Mouse (Mus musculus): ENCODE data around the gene Hsd3b7. TPM values are rescaled to one million over a fixed set of nuclear protein-coding genes. Genes with fewer than 3 reads are reported as not detected.
"Not testable (repeated sequence)": the region's sequence is repeated elsewhere in the genome, so short reads cannot be mapped to it uniquely, and the experiment has no call there.

The Hsd3b7 gene
- polyA plus RNA-seq, 1 experiment from 2014 or later = 8.3 TPM

- Histone ChIP-seq H3K4me1 (peaks cover 34% of the 10 kb centered on the region), H3K4me3 (peak overlapping the region; percentile 17), H3K9ac (replicated peaks) (0 out of 2 replicates have a peak overlapping the region, but pooled peaks have one; percentile 31), H3K9me3 (no peaks in the 10 kb centered on the region), H3K4me2 (replicated peaks) (peak overlapping the region; percentile 80), H3K27ac (replicated peaks) (peak overlapping the region; percentile 75), H3K36me3 (peaks cover 49% of the 10 kb centered on the region), H3K27me3 (no peaks in the 10 kb centered on the region)
- 40% methylated on average over 13 of the region's 13 CpGs for WGBS
- no peak; the same call in 1 of the 2 replicates for ATAC-seq (ENCODE audit: low FRiP score, low read depth)
Measured at GRCm38 (mm10) chr7:127768346-127768996, 31.9 kb upstream of the Hsd3b7 start.

GRCm38 (mm10) chr7:127768997-127769593, 31.3 kb upstream of the Hsd3b7 start:
- Histone ChIP-seq H3K27me3 (no peaks in the 10 kb centered on the region), H3K9me3 (no peaks in the 10 kb centered on the region), H3K4me3 (peak overlapping the region; percentile 48), H3K36me3 (peaks cover 44% of the 10 kb centered on the region), H3K4me1 (peaks cover 36% of the 10 kb centered on the region), H3K9ac (replicated peaks) (peak overlapping the region; percentile 67; the same call in 1 of the 2 replicates), H3K27ac (replicated peaks) (peak overlapping the region; percentile 75), H3K4me2 (replicated peaks) (peak overlapping the region; percentile 80)
- ATAC-seq (ENCODE audit: low FRiP score, low read depth) = peak; percentile 80
- 2% methylated on average over 16 of the region's 16 CpGs for WGBS

- H3K36me3 ChIP-seq = peaks cover 39% of the 10 kb centered on the region
- no peaks in the 10 kb centered on the region for H3K9me3 ChIP-seq
- H3K27ac ChIP-seq (replicated peaks) = peak within 1 kb of the TSS; percentile 75
- WGBS = under 1% methylated on average over 24 of the region's 24 CpGs
- no peaks in the 10 kb centered on the region for H3K27me3 ChIP-seq
- H3K4me1 ChIP-seq = peaks cover 36% of the 10 kb centered on the region
- peak; percentile 61 for ATAC-seq (ENCODE audit: low FRiP score, low read depth)
- peak within 1 kb of the TSS; percentile 48 for H3K4me3 ChIP-seq
- H3K4me2 ChIP-seq (replicated peaks) = peak within 1 kb of the TSS; percentile 80
- H3K9ac ChIP-seq (replicated peaks) = peak within 1 kb of the TSS; percentile 67
Measured at GRCm38 (mm10) chr7:127769651-127770038, 30.8 kb upstream of the Hsd3b7 start, which contains the start of gene Orai3. Gene Orai3, plus strand, starts transcription at chr7:127769815.

- H3K4me1 ChIP-seq = peaks cover 36% of the 10 kb centered on the region
- peak overlapping the region; percentile 80 for H3K4me2 ChIP-seq (replicated peaks)
- H3K36me3 ChIP-seq = peaks cover 33% of the 10 kb centered on the region
- WGBS = 4% methylated on average over 27 of the region's 27 CpGs
- peak overlapping the region; percentile 48 for H3K4me3 ChIP-seq
- peak; percentile 21 for ATAC-seq (ENCODE audit: low FRiP score, low read depth)
- H3K27ac ChIP-seq (replicated peaks) = peak overlapping the region; percentile 69
- no peaks in the 10 kb centered on the region for H3K27me3 ChIP-seq
- no peaks in the 10 kb centered on the region for H3K9me3 ChIP-seq
- peak overlapping the region; percentile 67 for H3K9ac ChIP-seq (replicated peaks)
Measured at GRCm38 (mm10) chr7:127770039-127770905, 30.1 kb upstream of the Hsd3b7 start.

GRCm38 (mm10) chr7:127771262-127771661, 29.1 kb upstream of the Hsd3b7 start:
- Histone ChIP-seq H3K4me1 (peaks cover 36% of the 10 kb centered on the region), H3K4me3 (no peak overlapping the region), H3K27ac (replicated peaks) (no peak overlapping the region), H3K27me3 (no peaks in the 10 kb centered on the region), H3K9me3 (no peaks in the 10 kb centered on the region), H3K36me3 (peaks cover 23% of the 10 kb centered on the region), H3K4me2 (replicated peaks) (no peak overlapping the region), H3K9ac (replicated peaks) (no peak overlapping the region)
- ATAC-seq (ENCODE audit: low FRiP score, low read depth) = no peak
- WGBS = 82% methylated on average over 5 of the region's 5 CpGs

- no peak overlapping the region for H3K9ac ChIP-seq (replicated peaks)
- H3K9me3 ChIP-seq = no peaks in the 10 kb centered on the region
- no peak for ATAC-seq (ENCODE audit: low FRiP score, low read depth)
- peaks cover 14% of the 10 kb centered on the region for H3K36me3 ChIP-seq
- 90% methylated on average over 3 of the region's 3 CpGs for WGBS
- no peak overlapping the region for H3K4me2 ChIP-seq (replicated peaks)
- H3K4me1 ChIP-seq = peaks cover 36% of the 10 kb centered on the region
- H3K4me3 ChIP-seq = no peak overlapping the region
- H3K27ac ChIP-seq (replicated peaks) = no peak overlapping the region
- H3K27me3 ChIP-seq = no peaks in the 10 kb centered on the region
Measured at GRCm38 (mm10) chr7:127772080-127772479, 28.3 kb upstream of the Hsd3b7 start.

- Histone ChIP-seq H3K4me1 (peaks cover 36% of the 10 kb centered on the region), H3K4me2 (replicated peaks) (no peak overlapping the region), H3K27me3 (no peaks in the 10 kb centered on the region), H3K36me3 (peaks cover 10% of the 10 kb centered on the region), H3K4me3 (no peak overlapping the region), H3K9me3 (no peaks in the 10 kb centered on the region), H3K9ac (replicated peaks) (no peak overlapping the region), H3K27ac (replicated peaks) (no peak overlapping the region)
- 84% methylated on average over 1 of the region's 1 CpGs for WGBS
- ATAC-seq (ENCODE audit: low FRiP score, low read depth) = no peak
Measured at GRCm38 (mm10) chr7:127772557-127772956, 27.8 kb upstream of the Hsd3b7 start.

GRCm38 (mm10) chr7:127773664-127774384, 26.6 kb upstream of the Hsd3b7 start:
- ATAC-seq (ENCODE audit: low FRiP score, low read depth) = no peak
- H3K36me3 ChIP-seq = peaks cover 5% of the 10 kb centered on the region; the same call in 1 of the 2 replicates
- 46% methylated on average over 9 of the region's 9 CpGs for WGBS
- no peak overlapping the region for H3K9ac ChIP-seq (replicated peaks)
- no peak overlapping the region for H3K27ac ChIP-seq (replicated peaks)
- no peak overlapping the region for H3K4me3 ChIP-seq
- H3K27me3 ChIP-seq = no peaks in the 10 kb centered on the region
- no peak overlapping the region for H3K4me2 ChIP-seq (replicated peaks)
- no peaks in the 10 kb centered on the region for H3K9me3 ChIP-seq
- peaks cover 39% of the 10 kb centered on the region for H3K4me1 ChIP-seq

GRCm38 (mm10) chr7:127775837-127776236, 24.6 kb upstream of the Hsd3b7 start:
- Histone ChIP-seq H3K4me1 (peaks cover 19% of the 10 kb centered on the region), H3K9ac (replicated peaks) (peak overlapping the region; percentile 95), H3K27ac (replicated peaks) (peak overlapping the region; percentile 97), H3K4me2 (replicated peaks) (peak overlapping the region; percentile 80), H3K4me3 (peak overlapping the region; percentile 99), H3K36me3 (peaks cover 25% of the 10 kb centered on the region)
- not testable (repeated sequence) for H3K27me3 ChIP-seq; H3K9me3 ChIP-seq; ATAC-seq (ENCODE audit: low FRiP score, low read depth)
- 76% methylated on average over 7 of the region's 7 CpGs for WGBS

GRCm38 (mm10) chr7:127776426-127776825, 24.0 kb upstream of the Hsd3b7 start, which contains the start of gene Setd1a:
Gene Setd1a, plus strand, starts transcription at chr7:127776670.
- Histone ChIP-seq H3K36me3 (peaks cover 31% of the 10 kb centered on the region), H3K27me3 (no peaks in the 10 kb centered on the region), H3K27ac (replicated peaks) (peak within 1 kb of the TSS; percentile 97), H3K4me1 (peaks cover 14% of the 10 kb centered on the region), H3K9ac (replicated peaks) (peak within 1 kb of the TSS; percentile 95), H3K4me3 (peak within 1 kb of the TSS; percentile 99), H3K4me2 (replicated peaks) (peak within 1 kb of the TSS; percentile 80), H3K9me3 (no peaks in the 10 kb centered on the region)
- WGBS = under 1% methylated on average over 23 of the region's 23 CpGs
- peak; percentile 70 for ATAC-seq (ENCODE audit: low FRiP score, low read depth)

GRCm38 (mm10) chr7:127776878-127777473, 23.4 kb upstream of the Hsd3b7 start:
- Histone ChIP-seq H3K27ac (replicated peaks) (peak overlapping the region; percentile 97), H3K9ac (replicated peaks) (peak overlapping the region; percentile 95), H3K4me1 (peaks cover 14% of the 10 kb centered on the region), H3K9me3 (no peaks in the 10 kb centered on the region), H3K4me3 (peak overlapping the region; percentile 99), H3K36me3 (peaks cover 36% of the 10 kb centered on the region), H3K4me2 (replicated peaks) (peak overlapping the region; percentile 80), H3K27me3 (no peaks in the 10 kb centered on the region)
- WGBS = 2% methylated on average over 53 of the region's 70 CpGs
- ATAC-seq (ENCODE audit: low FRiP score, low read depth) = peak; percentile 93
